14 mouse cellular contexts compared by ENCODE assay signal in the genomic region with DNA sequence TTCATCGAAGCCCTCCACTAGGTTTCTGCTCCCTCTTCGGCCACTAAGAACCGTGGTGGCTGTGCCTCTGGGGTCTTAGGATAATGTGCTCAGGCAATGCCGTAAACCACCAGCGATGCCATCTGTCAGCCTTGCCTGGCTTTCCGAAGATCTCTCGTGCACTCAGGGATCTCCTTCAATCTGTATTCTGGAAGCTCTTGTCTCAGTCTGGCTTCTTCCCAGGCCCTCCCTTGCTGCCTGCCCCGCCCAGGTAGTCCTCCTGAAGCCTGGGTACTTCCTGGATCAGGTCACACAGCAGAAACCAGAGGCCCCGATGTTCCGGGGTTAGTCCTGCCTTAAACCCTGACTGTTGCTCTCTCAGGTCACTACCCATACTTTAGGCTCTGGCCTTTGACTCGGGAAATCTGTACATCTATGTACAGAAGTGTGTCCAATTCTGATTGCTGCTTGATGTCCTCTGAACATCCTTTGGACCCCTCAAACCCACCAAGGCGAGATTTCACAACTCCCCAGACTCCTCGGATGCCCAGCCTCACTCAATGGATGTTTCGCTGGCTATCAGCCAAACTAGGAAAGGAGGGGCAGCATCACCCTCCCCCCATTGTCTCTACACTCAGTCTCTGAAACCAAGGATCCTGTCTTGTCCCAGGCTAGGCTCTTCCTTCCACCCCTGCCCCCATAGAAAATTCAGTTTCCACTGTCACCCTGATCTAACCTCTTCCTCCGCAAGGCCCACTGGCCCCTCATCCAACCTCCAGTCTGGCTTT. TPM values are rescaled to one million over a fixed set of nuclear protein-coding genes. Genes with fewer than 3 reads are reported as not detected.
A peak's percentile ranks its signal among the peaks of the same experiment; 100 is the strongest.
DNase-seq lines count a peak whose midpoint lies in the region; ATAC-seq and TF ChIP-seq lines count a peak whose summit lies in the region.
"Had no signal": no experiment of that assay in that cellular context is flagged by ENCODE, and none has a peak within 500 bp of the region (broad histone marks: within the 10 kb centered on the region; RNA-seq: fewer than 3 reads in every experiment).

No protein-coding gene starts in this region.

- no peak for TF ChIP-seq CTCF in midbrain, postnatal 0 days (IDR thresholded peaks at IDR 0.05)

- no peak overlapping the region for H3K4me3 ChIP-seq in forebrain, embryonic 12.5 days (replicated peaks)
- no peak overlapping the region for H3K4me3 ChIP-seq in forebrain, embryonic 15.5 days
- H3K4me3 ChIP-seq in intestine, embryonic 15.5 days (replicated peaks), result no peak overlapping the region
- H3K4me3 ChIP-seq in midbrain, postnatal 0 days (ENCODE audit: low read depth, low read length), result no peak overlapping the region
- H3K4me3 ChIP-seq: embryonic facial prominence, embryonic 15.5 days; megakaryocyte, embryonic 14.5 days had no signal

- no peaks in the 10 kb centered on the region for H3K9me3 ChIP-seq in forebrain, embryonic 12.5 days
- H3K9me3 ChIP-seq in forebrain, embryonic 15.5 days, result no peaks in the 10 kb centered on the region
- no peaks in the 10 kb centered on the region for H3K9me3 ChIP-seq in intestine, embryonic 15.5 days
- no peaks in the 10 kb centered on the region for H3K9me3 ChIP-seq in midbrain, postnatal 0 days (ENCODE audit: low read length)
- H3K9me3 ChIP-seq: embryonic facial prominence, embryonic 15.5 days; megakaryocyte, embryonic 14.5 days had no signal

- H3K36me3 ChIP-seq in forebrain, embryonic 12.5 days (replicated peaks), result no peaks in the 10 kb centered on the region
- H3K36me3 ChIP-seq in forebrain, embryonic 15.5 days, result no peaks in the 10 kb centered on the region
- no peaks in the 10 kb centered on the region for H3K36me3 ChIP-seq in intestine, embryonic 15.5 days
- H3K36me3 ChIP-seq in midbrain, postnatal 0 days (ENCODE audit: insufficient read depth, low read length), result no peaks in the 10 kb centered on the region
- H3K36me3 ChIP-seq: embryonic facial prominence, embryonic 15.5 days had no signal

- H3K4me1 ChIP-seq in forebrain, embryonic 12.5 days, result peaks cover 37% of the 10 kb centered on the region
- peaks cover 14% of the 10 kb centered on the region for H3K4me1 ChIP-seq in forebrain, embryonic 15.5 days
- H3K4me1 ChIP-seq in intestine, embryonic 15.5 days (replicated peaks), result peaks cover 30% of the 10 kb centered on the region; the same call in 1 of the 2 replicates
- H3K4me1 ChIP-seq in midbrain, postnatal 0 days (ENCODE audit: insufficient read depth, low read length), result no peaks in the 10 kb centered on the region; the same call in 1 of the 2 replicates

- ATAC-seq in forebrain, embryonic 12.5 days (ENCODE audit: low FRiP score), result no peak
- ATAC-seq in forebrain, embryonic 15.5 days (replicated peaks), result no peak
- ATAC-seq in intestine, embryonic 15.5 days, result peak; percentile 44
- no peak for ATAC-seq in midbrain, postnatal 0 days (ENCODE audit: low FRiP score)

- no peak overlapping the region for H3K4me2 ChIP-seq in forebrain, embryonic 12.5 days
- no peak overlapping the region for H3K4me2 ChIP-seq in forebrain, embryonic 15.5 days (replicated peaks)
- H3K4me2 ChIP-seq in intestine, embryonic 15.5 days (replicated peaks), result no peak overlapping the region
- H3K4me2 ChIP-seq in midbrain, postnatal 0 days (ENCODE audit: low read depth, low read length, poor library complexity, severe bottlenecking), result no peak overlapping the region
- H3K4me2 ChIP-seq: embryonic facial prominence, embryonic 15.5 days had no signal

- H3K27ac ChIP-seq in forebrain, embryonic 12.5 days, result 0 out of 2 replicates have a peak overlapping the region, but pooled peaks have one; percentile 2
- H3K27ac ChIP-seq in forebrain, embryonic 15.5 days (replicated peaks), result no peak overlapping the region
- 0 out of 2 replicates have a peak overlapping the region, but pooled peaks have one; percentile 11 for H3K27ac ChIP-seq in intestine, embryonic 15.5 days
- no peak overlapping the region for H3K27ac ChIP-seq in midbrain, postnatal 0 days (ENCODE audit: low read depth, low read length)
- H3K27ac ChIP-seq: embryonic facial prominence, embryonic 15.5 days had no signal

- peak; percentile 45 to 67 for DNase-seq in lung, adult 18-20 months
- DNase-seq in lung, postnatal 25 days (ENCODE audit: low spot score), result no peak
- DNase-seq in midbrain, postnatal 0 days (ENCODE audit: low spot score), result peak; percentile 55
- DNase-seq in urinary bladder, postnatal 4 days (ENCODE audit: low spot score in 2 of 2), result no peak
- DNase-seq in right cerebral cortex, adult 18-20 months, result no peak
- DNase-seq: gastrocnemius, postnatal 14 days; liver; thymus, adult 18-20 months had no signal

- 64% methylated on average over 15 of the region's 15 CpGs for WGBS in forebrain, embryonic 12.5 days
- 66% methylated on average over 15 of the region's 15 CpGs for WGBS in forebrain, embryonic 15.5 days
- 53% methylated on average over 15 of the region's 15 CpGs for WGBS in intestine, embryonic 15.5 days
- 50% methylated on average over 15 of the region's 15 CpGs for WGBS in midbrain, postnatal 0 days

- no peak overlapping the region for H3K9ac ChIP-seq in forebrain, embryonic 12.5 days
- H3K9ac ChIP-seq in forebrain, embryonic 15.5 days (replicated peaks), result no peak overlapping the region
- H3K9ac ChIP-seq in intestine, embryonic 15.5 days, result no peak overlapping the region
- no peak overlapping the region for H3K9ac ChIP-seq in midbrain, postnatal 0 days (replicated peaks; ENCODE audit: low read length, poor library complexity, severe bottlenecking)
- H3K9ac ChIP-seq: embryonic facial prominence, embryonic 15.5 days had no signal

- H3K27me3 ChIP-seq in forebrain, embryonic 12.5 days, result no peaks in the 10 kb centered on the region
- no peaks in the 10 kb centered on the region for H3K27me3 ChIP-seq in forebrain, embryonic 15.5 days
- no peaks in the 10 kb centered on the region for H3K27me3 ChIP-seq in intestine, embryonic 15.5 days (replicated peaks)
- no peaks in the 10 kb centered on the region for H3K27me3 ChIP-seq in midbrain, postnatal 0 days (ENCODE audit: insufficient read depth, low read length)
- H3K27me3 ChIP-seq: embryonic facial prominence, embryonic 15.5 days had no signal

RNA-seq across cellular contexts. Expression of gene Marcksl1, which starts 4.4 kb away (rescaled TPM):
- 1,836 and 1,849 TPM in 2 replicates for polyA plus RNA-seq in forebrain, embryonic 12.5 days (2016; fragmentation: Nextera tagmentation; extraction: Ambion mirVana)
- 2,102 and 2,181 TPM in 2 replicates for polyA plus RNA-seq in forebrain, embryonic 15.5 days (2015; fragmentation: Nextera tagmentation; extraction: Ambion mirVana)
- polyA plus RNA-seq in intestine, embryonic 15.5 days (2015; fragmentation: Nextera tagmentation; extraction: Ambion mirVana), result 432 and 487 TPM in 2 replicates
- total RNA-seq in midbrain, postnatal 0 days (2014; rRNA removed), result 1,529 and 1,586 TPM in 2 replicates
- polyA plus RNA-seq in midbrain, postnatal 0 days (2015; fragmentation: Nextera tagmentation; extraction: Ambion mirVana), result 1,678 and 1,776 TPM in 2 replicates

RNA-seq across cellular contexts. Expression of gene Fam229a, which starts 18.0 kb away (rescaled TPM):
- not detected in 2 replicates for polyA plus RNA-seq in forebrain, embryonic 12.5 days (2016; fragmentation: Nextera tagmentation; extraction: Ambion mirVana)
- 0.61 TPM in 1 of 2 replicates, not detected in the other for polyA plus RNA-seq in forebrain, embryonic 15.5 days (2015; fragmentation: Nextera tagmentation; extraction: Ambion mirVana)
- not detected in 2 replicates for polyA plus RNA-seq in intestine, embryonic 15.5 days (2015; fragmentation: Nextera tagmentation; extraction: Ambion mirVana)
- total RNA-seq in midbrain, postnatal 0 days (2014; rRNA removed), result 2.2 TPM in 1 of 2 replicates, not detected in the other
- polyA plus RNA-seq in midbrain, postnatal 0 days (2015; fragmentation: Nextera tagmentation; extraction: Ambion mirVana), result 4.3 and 5.4 TPM in 2 replicates
- total RNA-seq: gastrocnemius, postnatal 14 days had no signal
- polyA plus RNA-seq: embryonic facial prominence, embryonic 15.5 days; inflammation-experienced regulatory T-cells, adult 6 months had no signal

RNA-seq across cellular contexts. Expression of gene Tssk3, which starts 18.2 kb away (rescaled TPM):
- polyA plus RNA-seq in forebrain, embryonic 12.5 days (2016; fragmentation: Nextera tagmentation; extraction: Ambion mirVana), result not detected in 2 replicates
- polyA plus RNA-seq in forebrain, embryonic 15.5 days (2015; fragmentation: Nextera tagmentation; extraction: Ambion mirVana), result 0.34 TPM in 1 of 2 replicates, not detected in the other
- not detected in 2 replicates for polyA plus RNA-seq in intestine, embryonic 15.5 days (2015; fragmentation: Nextera tagmentation; extraction: Ambion mirVana)
- 0.16 and 2.5 TPM in 2 replicates for total RNA-seq in midbrain, postnatal 0 days (2014; rRNA removed)
- 1.7 and 1.8 TPM in 2 replicates for polyA plus RNA-seq in midbrain, postnatal 0 days (2015; fragmentation: Nextera tagmentation; extraction: Ambion mirVana)
- total RNA-seq: gastrocnemius, postnatal 14 days had no signal
- polyA plus RNA-seq: embryonic facial prominence, embryonic 15.5 days; inflammation-experienced regulatory T-cells, adult 6 months had no signal

RNA-seq across cellular contexts. Expression of gene Hdac1, which starts 33.5 kb away (rescaled TPM):
- polyA plus RNA-seq in forebrain, embryonic 12.5 days (2016; fragmentation: Nextera tagmentation; extraction: Ambion mirVana), result 207 and 221 TPM in 2 replicates
- 119 and 130 TPM in 2 replicates for polyA plus RNA-seq in forebrain, embryonic 15.5 days (2015; fragmentation: Nextera tagmentation; extraction: Ambion mirVana)
- polyA plus RNA-seq in intestine, embryonic 15.5 days (2015; fragmentation: Nextera tagmentation; extraction: Ambion mirVana), result 200 and 203 TPM in 2 replicates
- total RNA-seq in midbrain, postnatal 0 days (2014; rRNA removed), result 28.3 and 31.2 TPM in 2 replicates
- 48.4 and 48.9 TPM in 2 replicates for polyA plus RNA-seq in midbrain, postnatal 0 days (2015; fragmentation: Nextera tagmentation; extraction: Ambion mirVana)

RNA-seq across cellular contexts. Expression of gene Bsdc1, which starts 47.6 kb away (rescaled TPM):
- polyA plus RNA-seq in forebrain, embryonic 12.5 days (2016; fragmentation: Nextera tagmentation; extraction: Ambion mirVana), result 27.3 and 29.4 TPM in 2 replicates
- polyA plus RNA-seq in forebrain, embryonic 15.5 days (2015; fragmentation: Nextera tagmentation; extraction: Ambion mirVana), result 41.6 and 42.7 TPM in 2 replicates
- polyA plus RNA-seq in intestine, embryonic 15.5 days (2015; fragmentation: Nextera tagmentation; extraction: Ambion mirVana), result 22.1 and 24.9 TPM in 2 replicates
- total RNA-seq in midbrain, postnatal 0 days (2014; rRNA removed), result 53.7 and 58.9 TPM in 2 replicates
- polyA plus RNA-seq in midbrain, postnatal 0 days (2015; fragmentation: Nextera tagmentation; extraction: Ambion mirVana), result 27.0 and 27.1 TPM in 2 replicates

Comparison
In these comparisons a context has a peak if more than half of its experiments do, and no peak if none do; other contexts are left out.
1. H3K27ac ChIP-seq: peak in forebrain, embryonic 12.5 days (single experiment) and intestine, embryonic 15.5 days (single experiment); none in forebrain, embryonic 15.5 days (single experiment) and midbrain, postnatal 0 days (single experiment).
2. DNase-seq: peak in lung, adult 18-20 months (2 of 2) and midbrain, postnatal 0 days (single experiment); none in lung, postnatal 25 days (single experiment), urinary bladder, postnatal 4 days (0 of 2) and right cerebral cortex, adult 18-20 months (single experiment).